Mouse (Mus musculus) hindbrain, embryonic 14.5 days (tissue): ENCODE data around the gene Chsy1. TPM values are rescaled to one million over a fixed set of nuclear protein-coding genes. Genes with fewer than 3 reads are reported as not detected.
A peak's percentile ranks its signal among the peaks of the same experiment; 100 is the strongest.

Experiments used
- ATAC-seq: fragments of 200-750 bp; cut with Nextera tagmentation; 2 replicates; pipeline ENCODE4 v1.8.0; 2017; ENCODE audit warnings: moderate number of reproducible peaks, mild to moderate bottlenecking, moderate TSS enrichment, moderate library complexity; ENCODE audit not compliant: low FRiP score
- DNase-seq: peaks from one replicate; pipeline ENCODE4 v3.0.0-alpha.2; 2015; ENCODE audit warnings: low spot score
- H3K27ac ChIP-seq: fragments of 300-500 bp; sonication (generic); 2 replicates; pipeline ENCODE4 v1.5.1; 2014; ENCODE audit warnings: mild to moderate bottlenecking, moderate library complexity
- H3K27me3 ChIP-seq: fragments of 300-500 bp; sonication (generic); 2 replicates; pipeline ENCODE4 v1.6.1; 2014; ENCODE audit warnings: mild to moderate bottlenecking, low read length, mixed read lengths; ENCODE audit not compliant: control insufficient read depth, insufficient read depth
- H3K36me3 ChIP-seq: fragments of 300-500 bp; sonication (generic); replicated peaks from 2 replicates; pipeline ENCODE4 v1.6.1; 2014; ENCODE audit not compliant: control insufficient read depth, insufficient read depth
- H3K4me1 ChIP-seq: fragments of 300-500 bp; sonication (generic); replicated peaks from 2 replicates; pipeline ENCODE4 v1.6.1; 2014; ENCODE audit warnings: antibody characterized with exemption, low read length, mixed read lengths; ENCODE audit not compliant: control insufficient read depth, insufficient read depth
- H3K4me2 ChIP-seq: fragments of 300-500 bp; sonication (generic); replicated peaks from 2 replicates; pipeline ENCODE4 v1.6.1; 2014; ENCODE audit warnings: mild to moderate bottlenecking, moderate library complexity
- H3K4me3 ChIP-seq: fragments of 300-500 bp; sonication (generic); replicated peaks from 2 replicates; pipeline ENCODE4 v1.5.1; 2014; ENCODE audit warnings: mild to moderate bottlenecking, low read length
- H3K9ac ChIP-seq: fragments of 300-500 bp; sonication (generic); 2 replicates; pipeline ENCODE4 v1.6.1; 2014
- H3K9me3 ChIP-seq: fragments of 300-500 bp; sonication (generic); 2 replicates; pipeline ENCODE4 v1.6.1; 2016; ENCODE audit warnings: low read length; ENCODE audit not compliant: control insufficient read depth
- WGBS: fragments of 180-500 bp; shearing (Covaris S2); extraction: QIAGEN DNeasy Blood & Tissue Kit; methylation state at CpG from one replicate; pipeline ENCODE4 v1.1.7; 2014; 5-methylcytosine and 5-hydroxymethylcytosine counted together
- polyA plus RNA-seq: library from polyadenylated mRNA; unstranded; fragments of >200 nt; fragmentation: Nextera tagmentation; extraction: Ambion mirVana; gene quantifications from 2 replicates; pipeline ENCODE4 v1.2.1, GENCODE M21; 2014

Gene Chsy1
- polyA plus RNA-seq, 1 experiment from 2014 or later = 17.2 TPM

DNA sequence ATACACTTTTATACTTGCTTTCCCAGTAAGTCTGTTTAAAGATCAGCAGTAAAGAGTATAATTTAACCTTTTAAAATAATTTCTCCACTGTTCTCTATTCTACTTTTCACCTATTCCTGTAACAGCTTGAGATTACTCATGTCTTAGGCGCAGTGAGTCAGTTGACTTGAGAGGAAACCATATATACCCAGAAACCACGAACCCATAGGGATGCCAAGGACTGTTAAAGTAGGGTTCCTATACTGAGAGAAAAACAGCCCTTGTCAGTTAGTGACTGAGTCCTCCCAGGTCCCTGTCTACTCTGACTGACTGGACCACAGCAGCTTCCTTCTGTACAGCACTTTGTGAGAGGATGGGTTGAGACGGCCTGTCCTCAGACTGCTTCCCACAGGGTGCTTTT is 8.7 kb downstream of the Chsy1 start:
- 82% methylated on average over 3 of the region's 3 CpGs for WGBS
- no peaks in the 10 kb centered on the region for H3K27me3 ChIP-seq
- peaks cover 34% of the 10 kb centered on the region for H3K4me1 ChIP-seq

GRCm38 (mm10) chr7:66118796-66119195 is 9.5 kb downstream of the Chsy1 start:
- no peak overlapping the region for H3K4me2 ChIP-seq
- H3K4me1 ChIP-seq = peaks cover 29% of the 10 kb centered on the region
- H3K4me3 ChIP-seq = no peak overlapping the region
- no peak overlapping the region for H3K9ac ChIP-seq
- no peak overlapping the region for H3K27ac ChIP-seq
- H3K36me3 ChIP-seq = no peaks in the 10 kb centered on the region
- DNase-seq = no peak
- WGBS = 72% methylated on average over 7 of the region's 7 CpGs
- no peak for ATAC-seq
- H3K9me3 ChIP-seq = no peaks in the 10 kb centered on the region
- H3K27me3 ChIP-seq = no peaks in the 10 kb centered on the region

More for the DNA sequence above, 8.7 kb downstream of the Chsy1 start:
- Histone ChIP-seq H3K9ac (no peak overlapping the region), H3K4me2 (no peak overlapping the region), H3K4me3 (no peak overlapping the region), H3K9me3 (no peaks in the 10 kb centered on the region), H3K36me3 (no peaks in the 10 kb centered on the region), H3K27ac (no peak overlapping the region)
- ATAC-seq (no peak), DNase-seq (no peak)

- H3K27me3 ChIP-seq = no peaks in the 10 kb centered on the region
- peaks cover 29% of the 10 kb centered on the region for H3K4me1 ChIP-seq
- no peak overlapping the region for H3K4me3 ChIP-seq
- DNase-seq (no peak), ATAC-seq (no peak)
- no peaks in the 10 kb centered on the region for H3K36me3 ChIP-seq
- H3K4me2 ChIP-seq = no peak overlapping the region
- no peaks in the 10 kb centered on the region for H3K9me3 ChIP-seq
- 79% methylated on average over 1 of the region's 1 CpGs for WGBS
- H3K27ac ChIP-seq = peak overlapping the region; percentile 53; the same call in 1 of the 2 replicates
- H3K9ac ChIP-seq = no peak overlapping the region
Observed at GRCm38 (mm10) chr7:66120139-66120538, 10.8 kb downstream of the Chsy1 start.

DNA sequence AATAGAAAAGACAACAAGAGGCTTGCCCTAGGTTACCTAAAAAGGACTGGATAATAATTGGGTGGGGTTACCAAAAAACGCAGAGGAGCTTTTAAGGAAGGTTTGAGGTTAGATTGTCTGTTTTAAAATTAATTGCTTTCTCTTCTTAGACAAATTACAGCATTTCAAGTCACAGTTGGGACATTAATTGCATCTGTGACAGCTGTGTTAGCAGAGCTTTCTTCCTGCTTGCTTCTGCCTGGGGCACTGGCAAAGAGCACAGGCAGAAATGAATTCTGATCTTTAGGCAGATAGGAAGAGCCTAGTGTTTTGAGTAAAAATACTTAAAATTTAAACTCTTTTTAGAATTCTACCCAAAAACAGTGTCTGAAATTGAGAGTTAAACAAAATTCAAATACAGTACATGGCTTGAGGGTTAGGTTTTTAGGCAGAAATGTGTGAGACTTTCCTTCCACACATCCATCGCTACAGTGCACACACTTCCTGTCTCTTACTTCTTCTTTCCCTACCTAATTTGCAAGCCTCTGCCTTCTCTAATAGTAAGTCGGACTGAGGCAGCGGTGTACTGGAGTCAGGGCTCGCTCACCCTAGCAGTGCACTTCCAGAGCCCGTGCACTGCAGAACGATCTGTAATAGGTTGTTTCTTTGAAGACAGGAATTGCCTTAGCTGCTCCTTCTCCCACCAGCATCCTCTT is 11.5 kb downstream of the Chsy1 start:
- Histone ChIP-seq H3K9me3 (no peaks in the 10 kb centered on the region), H3K9ac (no peak overlapping the region), H3K4me3 (no peak overlapping the region), H3K36me3 (peaks cover 6% of the 10 kb centered on the region), H3K4me1 (peaks cover 29% of the 10 kb centered on the region), H3K4me2 (no peak overlapping the region; the same call in 1 of the 2 replicates), H3K27me3 (no peaks in the 10 kb centered on the region), H3K27ac (0 out of 2 replicates have a peak overlapping the region, but pooled peaks have one; percentile 64)
- no peak for DNase-seq
- no peak for ATAC-seq
- 62% methylated on average over 7 of the region's 7 CpGs for WGBS

DNA sequence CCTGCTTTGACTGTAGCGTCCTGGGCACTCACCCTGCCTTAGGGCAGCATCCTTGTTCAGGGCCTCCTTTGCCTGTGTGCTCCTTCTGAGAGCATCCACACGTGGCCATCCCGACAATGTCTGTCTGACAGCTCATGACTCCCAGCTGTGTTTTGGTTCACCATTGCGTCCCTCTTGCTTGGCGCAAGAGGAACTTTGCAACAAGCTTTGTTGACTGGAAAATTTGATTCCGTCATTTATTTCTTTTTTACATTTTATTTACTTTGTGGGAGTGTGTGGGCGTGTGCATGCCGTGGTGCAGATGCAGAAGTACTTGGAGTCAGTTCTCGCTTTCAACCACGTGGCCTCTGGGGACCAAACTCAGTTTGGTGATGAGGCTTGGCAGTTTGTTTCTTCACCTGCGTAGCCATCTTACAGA is 15.2 kb downstream of the Chsy1 start:
- WGBS = 81% methylated on average over 11 of the region's 11 CpGs
- H3K9me3 ChIP-seq = no peaks in the 10 kb centered on the region
- no peak overlapping the region for H3K4me2 ChIP-seq

GRCm38 (mm10) chr7:66125368-66125767 is 16.1 kb downstream of the Chsy1 start:
- peaks cover 17% of the 10 kb centered on the region for H3K36me3 ChIP-seq
- no peak overlapping the region for H3K4me3 ChIP-seq
- no peaks in the 10 kb centered on the region for H3K27me3 ChIP-seq
- DNase-seq (no peak), ATAC-seq (no peak)
- H3K9ac ChIP-seq = no peak overlapping the region
- WGBS = 94% methylated on average over 14 of the region's 14 CpGs
- no peak overlapping the region for H3K4me2 ChIP-seq
- peaks cover 37% of the 10 kb centered on the region for H3K4me1 ChIP-seq
- H3K9me3 ChIP-seq = no peaks in the 10 kb centered on the region
- H3K27ac ChIP-seq = no peak overlapping the region

More for the DNA sequence above, 15.2 kb downstream of the Chsy1 start:
- H3K36me3 ChIP-seq = peaks cover 17% of the 10 kb centered on the region
- no peak overlapping the region for H3K9ac ChIP-seq
- H3K27ac ChIP-seq = no peak overlapping the region
- H3K4me1 ChIP-seq = peaks cover 44% of the 10 kb centered on the region
- DNase-seq (no peak), ATAC-seq (no peak)
- H3K27me3 ChIP-seq = no peaks in the 10 kb centered on the region
- no peak overlapping the region for H3K4me3 ChIP-seq

DNA sequence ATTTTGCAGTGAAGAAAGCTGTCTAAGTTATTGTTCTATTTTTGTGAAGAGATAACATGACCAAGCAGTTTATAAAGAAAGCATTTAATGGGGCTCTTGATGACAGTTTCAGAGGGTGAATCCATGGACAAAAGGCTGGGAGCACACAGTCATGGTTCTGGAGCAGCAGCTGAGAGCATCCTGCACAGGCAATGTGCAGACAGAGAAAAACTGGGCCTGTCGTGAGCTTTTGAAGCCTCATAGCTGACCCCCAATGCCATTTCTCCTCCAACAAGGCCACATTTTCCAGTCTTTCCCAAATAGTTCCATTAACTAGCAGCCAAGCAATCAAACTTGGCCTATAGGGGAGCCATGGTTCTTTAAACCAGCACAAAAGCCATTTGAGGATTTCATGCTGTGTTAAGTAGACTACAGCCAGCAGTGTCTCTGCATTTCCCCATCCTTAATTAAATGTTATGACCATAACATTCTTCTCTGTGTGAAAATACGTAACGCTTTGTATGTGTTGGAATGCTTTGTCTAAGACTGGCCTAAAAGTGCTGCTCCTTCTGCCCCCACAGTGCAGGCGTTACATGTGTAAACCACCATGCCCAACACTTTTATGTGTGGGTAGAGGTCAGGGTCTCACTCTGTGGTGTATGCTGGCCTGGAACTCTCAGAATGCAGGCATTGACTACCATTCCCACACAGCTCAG is 18.8 kb downstream of the Chsy1 start:
- Histone ChIP-seq H3K4me3 (no peak overlapping the region), H3K27me3 (no peaks in the 10 kb centered on the region), H3K4me1 (peaks cover 18% of the 10 kb centered on the region; the same call in 1 of the 2 replicates), H3K27ac (0 out of 2 replicates have a peak overlapping the region, but pooled peaks have one; percentile 32), H3K4me2 (no peak overlapping the region), H3K9me3 (no peaks in the 10 kb centered on the region), H3K9ac (no peak overlapping the region), H3K36me3 (peaks cover 17% of the 10 kb centered on the region)
- DNase-seq = no peak
- ATAC-seq = peak; percentile 55; the same call in 1 of the 2 replicates
- 34% methylated on average over 4 of the region's 4 CpGs for WGBS

DNA sequence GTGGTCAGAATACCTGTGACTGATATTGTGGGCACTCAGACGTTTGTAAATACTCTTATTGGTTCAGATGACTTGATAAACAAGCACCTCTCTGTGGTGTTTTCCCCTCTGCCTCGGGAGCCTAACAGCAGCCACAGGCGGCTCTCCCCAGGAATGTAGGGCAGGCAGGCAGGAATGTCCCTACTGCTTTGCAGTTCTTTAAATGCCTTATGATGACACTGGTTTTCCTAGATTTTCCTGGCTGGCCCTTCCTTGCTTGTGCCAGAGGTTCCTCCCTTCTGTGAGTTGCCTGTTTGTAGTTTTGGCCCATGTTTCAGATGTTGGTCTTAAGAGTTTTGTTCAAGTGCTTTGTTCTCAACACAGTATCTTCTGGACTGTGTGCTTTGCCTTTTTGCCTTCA is 19.5 kb downstream of the Chsy1 start:
- H3K4me2 ChIP-seq = no peak overlapping the region
- no peak overlapping the region for H3K4me3 ChIP-seq
- peaks cover 18% of the 10 kb centered on the region; the same call in 1 of the 2 replicates for H3K4me1 ChIP-seq
- H3K9me3 ChIP-seq = no peaks in the 10 kb centered on the region
- ATAC-seq = no peak
- H3K27ac ChIP-seq = no peak overlapping the region
- DNase-seq = no peak
- whole genome bisulfite sequencing = 36% methylated on average over 3 of the region's 3 CpGs
- peaks cover 17% of the 10 kb centered on the region for H3K36me3 ChIP-seq
- no peak overlapping the region for H3K9ac ChIP-seq
- no peaks in the 10 kb centered on the region for H3K27me3 ChIP-seq

DNA sequence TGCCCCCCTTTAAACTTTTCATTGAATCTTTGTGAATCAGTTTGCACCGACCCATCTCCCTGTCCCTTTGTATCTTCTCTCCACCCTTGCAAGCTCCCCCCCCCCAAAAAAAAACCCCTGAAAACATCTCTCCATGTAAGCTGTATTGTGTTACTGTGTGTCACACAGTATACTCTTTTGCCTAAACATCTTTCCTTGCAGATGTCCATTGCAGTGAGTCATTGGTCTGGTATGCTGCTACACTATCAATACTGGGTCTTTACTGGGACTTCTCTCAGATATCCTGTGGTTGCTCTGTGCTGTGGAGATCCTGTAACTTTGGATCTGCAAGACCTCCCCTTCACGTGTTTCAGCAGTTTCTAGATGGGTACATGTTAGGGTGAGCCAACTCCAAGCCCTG is 21.0 kb downstream of the Chsy1 start:
- no peak overlapping the region for H3K4me3 ChIP-seq
- H3K27ac ChIP-seq = no peak overlapping the region
- no peaks in the 10 kb centered on the region for H3K27me3 ChIP-seq
- no peaks in the 10 kb centered on the region for H3K9me3 ChIP-seq
- 90% methylated on average over 2 of the region's 2 CpGs for WGBS
- H3K36me3 ChIP-seq = peaks cover 16% of the 10 kb centered on the region
- H3K4me2 ChIP-seq = no peak overlapping the region
- DNase-seq = no peak
- peaks cover 18% of the 10 kb centered on the region; the same call in 1 of the 2 replicates for H3K4me1 ChIP-seq
- H3K9ac ChIP-seq = no peak overlapping the region
- no peak for ATAC-seq
